Comparison of ENCODE assay signal across 8 mouse cellular contexts in the genomic region with DNA sequence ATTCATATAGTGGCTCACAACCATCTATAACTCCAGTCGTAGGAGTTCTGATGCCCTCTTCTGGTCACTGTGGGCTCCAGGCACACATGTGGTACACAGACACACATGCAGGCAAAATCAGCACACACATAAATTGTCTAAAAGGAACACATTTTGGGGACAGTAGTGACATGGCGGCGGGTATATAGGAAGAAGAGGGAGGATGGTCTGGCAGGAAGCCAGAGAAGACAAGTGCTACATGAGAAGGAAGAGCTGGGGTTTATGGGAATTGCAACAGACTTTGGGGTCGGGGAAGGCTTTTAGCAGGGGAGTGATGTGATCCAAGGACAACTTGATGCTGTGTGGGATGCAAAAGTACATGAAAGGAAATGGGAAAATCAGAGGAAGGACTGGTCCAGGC. TPM values are rescaled to one million over a fixed set of nuclear protein-coding genes. Genes with fewer than 3 reads are reported as not detected.
DNase-seq lines count a peak whose midpoint lies in the region; ATAC-seq and TF ChIP-seq lines count a peak whose summit lies in the region.

No protein-coding gene starts in this region.

- no peaks in the 10 kb centered on the region for H3K27me3 ChIP-seq in heart, embryonic 12.5 days (replicated peaks)
- H3K27me3 ChIP-seq in MEL (ENCODE audit: control insufficient read depth in 1 of 2, insufficient read depth in 2 of 2, low read length in 2 of 2) = no peaks in the 10 kb centered on the region
- no peaks in the 10 kb centered on the region for H3K27me3 ChIP-seq in hindbrain, embryonic 15.5 days
- no peaks in the 10 kb centered on the region for H3K27me3 ChIP-seq in midbrain, embryonic 13.5 days

- no peak for DNase-seq in heart, postnatal 25 days (ENCODE audit: low spot score)
- no peak for DNase-seq in MEL (ENCODE audit: low read depth, low spot score)
- no peak for DNase-seq in left cerebral cortex, adult 8-10 months (ENCODE audit: low spot score in 2 of 2)
- DNase-seq in cerebellum, postnatal 36 days = no peak
- DNase-seq in thymus, postnatal 14 days = no peak

- peak overlapping the region; percentile 84 for H3K4me3 ChIP-seq in heart, embryonic 12.5 days
- H3K4me3 ChIP-seq in MEL (ENCODE audit: control insufficient read depth in 1 of 2, insufficient read depth in 1 of 2, low read depth in 2 of 2, low read length in 2 of 2) = no peak overlapping the region
- peak overlapping the region; percentile 54 for H3K4me3 ChIP-seq in hindbrain, embryonic 15.5 days
- peak overlapping the region; percentile 79 for H3K4me3 ChIP-seq in midbrain, embryonic 13.5 days (replicated peaks)

- peak; percentile 11 for TF ChIP-seq RAD21 in MEL (IDR thresholded peaks at IDR 0.05; ENCODE audit: low read depth, low read length)

- H3K36me3 ChIP-seq in heart, embryonic 12.5 days = peaks cover 28% of the 10 kb centered on the region
- peaks cover 3 to 25% of the 10 kb centered on the region in 2 experiments for H3K36me3 ChIP-seq in MEL (ENCODE audit: control insufficient read depth in 1 of 2, insufficient read depth in 2 of 2, low read length in 2 of 2)
- H3K36me3 ChIP-seq in hindbrain, embryonic 15.5 days = peaks cover 11% of the 10 kb centered on the region
- H3K36me3 ChIP-seq in midbrain, embryonic 13.5 days = peaks cover 20% of the 10 kb centered on the region

- peak overlapping the region; percentile 87 for H3K9ac ChIP-seq in heart, embryonic 12.5 days
- H3K9ac ChIP-seq in MEL (ENCODE audit: control insufficient read depth, low read depth, low read length, poor library complexity, severe bottlenecking) = no peak overlapping the region
- no peak overlapping the region for H3K9ac ChIP-seq in hindbrain, embryonic 15.5 days
- H3K9ac ChIP-seq in midbrain, embryonic 13.5 days (replicated peaks) = no peak overlapping the region

- no peak for TF ChIP-seq POLR2A in MEL (IDR thresholded peaks at IDR 0.05; ENCODE audit: control insufficient read depth in 1 of 2, insufficient read depth in 1 of 2, low read depth in 1 of 2, low read length in 2 of 2, poor library complexity in 1 of 2)

- ATAC-seq in heart, embryonic 12.5 days (ENCODE audit: insufficient number of reproducible peaks, low FRiP score) = no peak
- no peak for ATAC-seq in hindbrain, embryonic 15.5 days (ENCODE audit: low FRiP score, low read depth)
- ATAC-seq in midbrain, embryonic 13.5 days = no peak

- TF ChIP-seq EP300 in MEL (IDR thresholded peaks at IDR 0.05; ENCODE audit: low read depth in 1 of 2, low read length in 2 of 2) = no peak

- peak overlapping the region; percentile 79 for H3K4me2 ChIP-seq in heart, embryonic 12.5 days
- H3K4me2 ChIP-seq in hindbrain, embryonic 15.5 days = peak overlapping the region; percentile 74
- peak overlapping the region; percentile 88 for H3K4me2 ChIP-seq in midbrain, embryonic 13.5 days (replicated peaks)

- peak; percentile 19 to 43 (median 29); a peak in 5 of 6 replicates for TF ChIP-seq CTCF in MEL (IDR thresholded peaks at IDR 0.05 in 2 of 3, conservative IDR thresholded peaks at IDR 0.05 in 1 of 3; ENCODE audit: control insufficient read depth in 1 of 3, insufficient read depth in 1 of 3, low read depth in 2 of 3, low read length in 3 of 3, poor library complexity in 1 of 3, severe bottlenecking in 1 of 3)

- no peaks in the 10 kb centered on the region for H3K9me3 ChIP-seq in heart, embryonic 12.5 days (replicated peaks)
- no peaks in the 10 kb centered on the region for H3K9me3 ChIP-seq in MEL (replicated peaks; ENCODE audit: insufficient read depth, low read length)
- H3K9me3 ChIP-seq in hindbrain, embryonic 15.5 days = no peaks in the 10 kb centered on the region
- no peaks in the 10 kb centered on the region for H3K9me3 ChIP-seq in midbrain, embryonic 13.5 days

- intact Hi-C loops in heart, postnatal 25 days (cut with DNase I) = no loop called here

- 87% methylated on average over 4 of the region's 4 CpGs for WGBS in heart, embryonic 12.5 days
- WGBS in hindbrain, embryonic 15.5 days = 88% methylated on average over 4 of the region's 4 CpGs
- 91% methylated on average over 4 of the region's 4 CpGs for WGBS in midbrain, embryonic 13.5 days

- H3K27ac ChIP-seq in heart, embryonic 12.5 days (ENCODE audit: poor library complexity, severe bottlenecking) = peak overlapping the region; percentile 93; the same call in 1 of the 2 replicates
- no peak overlapping the region for H3K27ac ChIP-seq in MEL (ENCODE audit: control insufficient read depth, low read depth, low read length)
- no peak overlapping the region for H3K27ac ChIP-seq in hindbrain, embryonic 15.5 days (replicated peaks)
- no peak overlapping the region for H3K27ac ChIP-seq in midbrain, embryonic 13.5 days

- peaks cover 23% of the 10 kb centered on the region for H3K79me2 ChIP-seq in MEL (ENCODE audit: control insufficient read depth, insufficient read depth, low read length, poor library complexity)

- H3K4me1 ChIP-seq in heart, embryonic 12.5 days (replicated peaks) = peaks cover 36% of the 10 kb centered on the region
- peaks cover 0 to 34% of the 10 kb centered on the region in 2 experiments; a peak in 3 of 4 replicates for H3K4me1 ChIP-seq in MEL (ENCODE audit: control insufficient read depth in 1 of 2, insufficient read depth in 2 of 2, low read length in 2 of 2)
- H3K4me1 ChIP-seq in hindbrain, embryonic 15.5 days (replicated peaks) = peaks cover 32% of the 10 kb centered on the region
- H3K4me1 ChIP-seq in midbrain, embryonic 13.5 days (replicated peaks) = peaks cover 32% of the 10 kb centered on the region

TF ChIP-seq in MEL, 35 proteins besides CTCF, POLR2A, EP300 and RAD21:
- no peak for TF ChIP-seq NRF1 (IDR thresholded peaks at IDR 0.05; ENCODE audit: insufficient read depth, low read depth, low read length, poor library complexity, severe bottlenecking)
- no peak for TF ChIP-seq MAZ (IDR thresholded peaks at IDR 0.05; ENCODE audit: low read depth, low read length)
- no peak for TF ChIP-seq HCFC1 (IDR thresholded peaks at IDR 0.05; ENCODE audit: low read depth, low read length)
- peak; percentile 29; the same call in 1 of the 2 replicates for TF ChIP-seq SMC3 (IDR thresholded peaks at IDR 0.05; ENCODE audit: low read depth, low read length)

RNA-seq across cellular contexts. Expression of a gene that starts 1.6 kb away (rescaled TPM):
- polyA plus RNA-seq in heart, embryonic 12.5 days (2016; fragmentation: Nextera tagmentation; extraction: Ambion mirVana) = 80.1 and 83.8 TPM in 2 replicates
- 10 to 100 TPM; 39.1 to 41.9 TPM for total RNA-seq in heart, postnatal 25 days (2021)
- total RNA-seq in MEL (2012; rRNA removed) = 3.9 and 4.7 TPM in 2 replicates
- polyA plus RNA-seq in MEL (2012; ENCODE audit: insufficient read depth in 1 of 2, insufficient read length in 2 of 2, low read depth in 1 of 2, low replicate concordance in 2 of 2, missing spikeins in 1 of 2) = 1 to 10 TPM in 1 of 2 experiments, not detected in 1; 7.4 TPM
- 63.0 and 64.6 TPM in 2 replicates for polyA plus RNA-seq in hindbrain, embryonic 15.5 days (2015; fragmentation: Nextera tagmentation; extraction: Ambion mirVana)
- polyA plus RNA-seq in midbrain, embryonic 13.5 days (2015; fragmentation: Nextera tagmentation; extraction: Ambion mirVana) = 55.0 and 58.8 TPM in 2 replicates
- 10 to 100 TPM; 32.8 to 36.6 (median 34.2) TPM for total RNA-seq in left cerebral cortex, adult 8-10 months (2022)

RNA-seq across cellular contexts. Expression of a gene that starts 1.6 kb away (rescaled TPM):
- polyA plus RNA-seq in heart, embryonic 12.5 days (2016; fragmentation: Nextera tagmentation; extraction: Ambion mirVana) = 96.2 and 104 TPM in 2 replicates
- total RNA-seq in heart, postnatal 25 days (2021) = 10 to 100 TPM; 39.0 to 45.5 TPM
- total RNA-seq in MEL (2012; rRNA removed) = 153 and 196 TPM in 2 replicates
- polyA plus RNA-seq in MEL (2012; ENCODE audit: insufficient read depth in 1 of 2, insufficient read length in 2 of 2, low read depth in 1 of 2, low replicate concordance in 2 of 2, missing spikeins in 1 of 2) = 100 to 1,000 TPM in 1 of 2 experiments, not detected in 1; 128 TPM
- polyA plus RNA-seq in hindbrain, embryonic 15.5 days (2015; fragmentation: Nextera tagmentation; extraction: Ambion mirVana) = 121 and 125 TPM in 2 replicates
- polyA plus RNA-seq in midbrain, embryonic 13.5 days (2015; fragmentation: Nextera tagmentation; extraction: Ambion mirVana) = 124 and 126 TPM in 2 replicates
- 10 to 100 TPM; 79.7 to 81.6 (median 80.9) TPM for total RNA-seq in left cerebral cortex, adult 8-10 months (2022)

RNA-seq across cellular contexts. Expression of a gene that starts 16.1 kb away (rescaled TPM):
- 58.4 and 65.9 TPM in 2 replicates for polyA plus RNA-seq in heart, embryonic 12.5 days (2016; fragmentation: Nextera tagmentation; extraction: Ambion mirVana)
- 1 to 10 TPM; 5.3 to 5.5 TPM for total RNA-seq in heart, postnatal 25 days (2021)
- 204 and 207 TPM in 2 replicates for total RNA-seq in MEL (2012; rRNA removed)
- polyA plus RNA-seq in MEL (2012; ENCODE audit: insufficient read depth in 1 of 2, insufficient read length in 2 of 2, low read depth in 1 of 2, low replicate concordance in 2 of 2, missing spikeins in 1 of 2) = 100 to 1,000 TPM; 166 to 215 TPM
- polyA plus RNA-seq in hindbrain, embryonic 15.5 days (2015; fragmentation: Nextera tagmentation; extraction: Ambion mirVana) = 44.5 and 45.7 TPM in 2 replicates
- 28.7 and 33.5 TPM in 2 replicates for polyA plus RNA-seq in midbrain, embryonic 13.5 days (2015; fragmentation: Nextera tagmentation; extraction: Ambion mirVana)
- 10 to 100 TPM; 23.7 to 29.6 (median 26.6) TPM for total RNA-seq in left cerebral cortex, adult 8-10 months (2022)

RNA-seq across cellular contexts. Expression of a gene that starts 22.5 kb away (rescaled TPM):
- polyA plus RNA-seq in heart, embryonic 12.5 days (2016; fragmentation: Nextera tagmentation; extraction: Ambion mirVana) = 146 TPM in 2 replicates
- total RNA-seq in heart, postnatal 25 days (2021) = 100 to 1,000 TPM; 152 to 154 TPM
- total RNA-seq in MEL (2012; rRNA removed) = 157 and 182 TPM in 2 replicates
- polyA plus RNA-seq in MEL (2012; ENCODE audit: insufficient read depth in 1 of 2, insufficient read length in 2 of 2, low read depth in 1 of 2, low replicate concordance in 2 of 2, missing spikeins in 1 of 2) = 100 to 1,000 TPM; 166 to 260 TPM
- polyA plus RNA-seq in hindbrain, embryonic 15.5 days (2015; fragmentation: Nextera tagmentation; extraction: Ambion mirVana) = 181 and 189 TPM in 2 replicates
- 176 and 178 TPM in 2 replicates for polyA plus RNA-seq in midbrain, embryonic 13.5 days (2015; fragmentation: Nextera tagmentation; extraction: Ambion mirVana)
- 100 to 1,000 TPM; 116 to 125 (median 118) TPM for total RNA-seq in left cerebral cortex, adult 8-10 months (2022)

RNA-seq across cellular contexts. Expression of a gene that starts 22.5 kb away (rescaled TPM):
- 49.6 and 49.9 TPM in 2 replicates for polyA plus RNA-seq in heart, embryonic 12.5 days (2016; fragmentation: Nextera tagmentation; extraction: Ambion mirVana)
- 10 to 100 TPM; 10.5 to 10.8 TPM for total RNA-seq in heart, postnatal 25 days (2021)
- total RNA-seq in MEL (2012; rRNA removed) = 51.9 and 57.1 TPM in 2 replicates
- 10 to 100 TPM in 1 of 2 experiments, not detected in 1; 36.5 TPM for polyA plus RNA-seq in MEL (2012; ENCODE audit: insufficient read depth in 1 of 2, insufficient read length in 2 of 2, low read depth in 1 of 2, low replicate concordance in 2 of 2, missing spikeins in 1 of 2)
- 88.0 and 91.8 TPM in 2 replicates for polyA plus RNA-seq in hindbrain, embryonic 15.5 days (2015; fragmentation: Nextera tagmentation; extraction: Ambion mirVana)
- 95.9 and 97.6 TPM in 2 replicates for polyA plus RNA-seq in midbrain, embryonic 13.5 days (2015; fragmentation: Nextera tagmentation; extraction: Ambion mirVana)
- 10 to 100 TPM; 39.4 to 42.9 (median 41.8) TPM for total RNA-seq in left cerebral cortex, adult 8-10 months (2022)

Comparison
In these comparisons a context has a peak if more than half of its experiments do, and no peak if none do; other contexts are left out.
1. H3K4me3 ChIP-seq: peak in heart, embryonic 12.5 days (single experiment), hindbrain, embryonic 15.5 days (single experiment) and midbrain, embryonic 13.5 days (single experiment); none in MEL (0 of 2).
2. Peak in every context shown above with its lines, with median percentiles within 50 percentile points of each other: H3K4me2 ChIP-seq.